Mouse (Mus musculus): ENCODE results near the gene Spon2.

The Spon2 gene

DNA sequence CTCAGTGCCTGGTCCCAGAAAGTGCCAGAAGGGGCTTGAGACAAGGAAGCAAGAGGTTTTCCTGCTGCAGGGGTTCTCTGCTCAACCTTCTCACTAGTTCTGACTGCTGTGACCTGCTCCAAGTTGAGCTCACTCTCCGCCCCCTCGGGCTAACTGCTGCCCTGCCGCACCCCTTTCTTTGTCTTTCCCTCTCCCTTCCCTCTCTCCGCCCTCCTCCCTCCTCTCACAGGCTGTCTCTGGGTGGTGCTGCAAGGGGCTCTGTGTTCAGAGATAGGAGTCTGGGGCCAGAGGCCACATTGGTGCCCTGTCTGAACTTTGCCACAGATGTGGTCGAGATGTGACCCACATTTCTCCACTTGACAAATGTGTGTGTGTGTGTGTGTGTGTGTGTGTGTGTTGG is at the start of gene Spon2:
Gene Spon2, minus strand, starts transcription at position 375 of the 400 bp plus-strand sequence.
- in situ Hi-C loops (cut with MseI, MboI) = no loop called here

DNA sequence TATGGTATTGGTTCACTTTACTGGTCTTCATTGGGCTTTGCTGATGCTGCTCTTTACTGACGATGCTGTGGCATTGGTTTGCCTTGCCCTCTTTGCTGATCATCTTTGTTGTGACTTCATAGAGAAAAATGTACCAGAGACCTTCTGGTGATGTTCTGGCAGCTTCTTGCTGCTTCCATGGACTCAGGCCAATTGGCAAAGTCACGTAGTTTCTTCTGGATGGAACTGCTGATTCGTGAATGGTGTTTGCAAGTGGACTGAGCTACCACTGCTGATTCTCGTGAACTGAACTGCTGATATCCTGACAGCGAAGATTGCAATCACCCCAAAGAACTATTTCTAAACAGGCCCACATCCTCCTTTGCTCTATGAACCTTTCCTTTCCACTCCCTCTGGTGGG is 36.2 kb upstream of the Spon2 start:
- in situ Hi-C loops (cut with MseI, MboI) = no loop called here

DNA sequence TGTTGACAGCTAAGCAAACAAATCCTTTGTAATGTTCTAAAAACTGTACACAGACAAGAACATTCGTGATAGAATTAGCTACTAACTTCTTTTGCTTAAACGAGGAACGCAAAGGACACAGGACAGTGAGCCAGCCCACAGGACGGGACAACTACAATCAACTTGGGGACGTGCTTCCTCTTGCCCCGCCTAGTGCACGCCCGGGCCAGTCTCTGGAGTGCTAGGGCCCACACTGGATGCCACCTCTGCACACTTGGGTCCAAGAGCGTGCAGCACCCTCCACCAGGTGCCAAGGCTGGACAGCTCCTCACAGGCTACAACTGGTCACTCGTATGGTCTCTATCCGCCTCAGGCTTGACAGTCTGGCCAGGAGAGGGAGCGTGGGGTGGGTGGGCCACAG is 29.9 kb upstream of the Spon2 start:
- in situ Hi-C loops (cut with MseI, MboI) = no loop called here

DNA sequence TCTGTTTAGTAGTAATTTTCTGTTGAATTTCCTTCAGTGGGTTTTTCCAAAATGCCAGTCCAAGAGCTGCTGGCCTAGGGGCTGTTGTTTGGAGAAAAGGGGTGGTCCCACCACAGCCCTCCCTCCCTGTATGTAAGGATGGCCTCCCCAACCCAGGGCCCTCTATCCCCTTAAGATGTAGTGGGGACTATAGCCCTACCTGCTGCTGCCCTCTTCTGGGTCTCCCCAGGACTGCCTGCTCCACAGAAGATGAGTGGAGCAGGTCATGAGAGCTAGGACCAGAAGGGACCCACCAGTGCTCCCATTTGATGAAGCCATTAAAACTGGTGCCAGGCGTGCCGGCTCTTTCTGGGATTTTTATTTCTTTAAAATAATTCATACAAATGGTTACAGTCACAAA is 29.1 kb upstream of the Spon2 start:
- in situ Hi-C loops (cut with MseI, MboI) = no loop called here

DNA sequence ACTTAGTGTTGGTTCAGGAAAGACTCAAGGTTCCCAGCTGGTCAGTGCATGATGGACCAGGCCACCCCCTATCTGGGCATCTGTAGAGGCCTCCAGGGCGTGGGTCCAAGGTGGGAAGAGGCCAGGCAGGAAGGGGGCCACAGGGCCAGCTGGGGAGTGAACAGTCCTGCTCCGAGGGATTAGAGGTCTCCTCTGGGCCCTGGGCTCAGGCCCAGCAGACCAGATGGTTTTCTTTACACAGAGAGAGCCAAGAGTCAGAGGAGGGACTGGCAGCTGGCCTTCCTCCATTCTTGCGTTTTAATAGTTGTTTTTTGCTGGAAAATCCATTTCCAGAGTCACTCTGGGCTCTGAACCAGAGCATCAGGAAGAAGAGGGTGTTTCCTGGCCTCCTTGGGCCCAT is 27.4 kb upstream of the Spon2 start:
- in situ Hi-C loops (cut with MseI, MboI) = no loop called here

DNA sequence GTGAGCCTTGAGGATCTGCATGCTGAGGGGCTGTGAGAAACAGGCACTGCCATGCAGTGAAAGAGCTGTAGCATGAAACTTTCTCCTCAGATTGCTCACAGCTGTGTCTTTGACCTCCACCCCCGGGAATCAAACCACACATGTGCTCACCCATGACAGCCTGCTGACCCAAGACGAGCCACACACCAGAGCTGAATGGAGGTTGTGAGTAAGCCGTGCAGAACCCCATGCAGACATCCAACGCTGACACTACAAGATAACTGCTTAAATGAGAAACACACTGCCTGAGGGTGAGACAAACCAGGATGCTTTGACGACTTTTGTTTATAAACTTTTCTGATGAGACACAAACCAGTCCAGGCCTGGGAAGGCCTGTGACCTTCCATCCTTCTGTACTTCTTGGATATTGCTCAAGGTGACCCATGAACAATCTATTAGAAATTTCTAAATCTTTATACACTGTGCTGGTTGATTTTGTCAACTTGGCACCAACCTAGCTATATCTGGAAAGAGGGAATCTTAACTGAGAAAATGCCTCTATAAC is 26.2 kb upstream of the Spon2 start:
- in situ Hi-C loops (cut with MseI, MboI) = no loop called here

DNA sequence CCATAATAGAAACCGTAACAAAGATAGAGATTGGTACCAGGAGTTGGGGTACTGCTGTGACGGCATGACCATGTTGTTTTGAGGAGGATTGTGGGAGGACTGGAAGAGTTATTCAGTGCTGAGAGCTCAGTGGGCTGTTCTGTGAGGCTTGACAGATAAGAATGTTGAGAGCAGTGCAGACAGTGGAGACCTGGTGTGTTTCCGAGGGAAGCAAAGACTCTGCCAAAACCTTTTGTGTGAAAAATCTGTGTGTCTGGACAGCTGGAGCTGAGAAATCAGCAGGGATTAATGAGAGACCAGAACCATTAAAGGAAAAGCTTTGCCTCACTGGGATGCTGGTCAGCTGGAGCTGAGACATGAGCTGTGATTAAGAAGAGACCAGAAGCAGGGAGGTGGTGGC is 21.7 kb upstream of the Spon2 start:
- in situ Hi-C loops (cut with MseI, MboI) = no loop called here

DNA sequence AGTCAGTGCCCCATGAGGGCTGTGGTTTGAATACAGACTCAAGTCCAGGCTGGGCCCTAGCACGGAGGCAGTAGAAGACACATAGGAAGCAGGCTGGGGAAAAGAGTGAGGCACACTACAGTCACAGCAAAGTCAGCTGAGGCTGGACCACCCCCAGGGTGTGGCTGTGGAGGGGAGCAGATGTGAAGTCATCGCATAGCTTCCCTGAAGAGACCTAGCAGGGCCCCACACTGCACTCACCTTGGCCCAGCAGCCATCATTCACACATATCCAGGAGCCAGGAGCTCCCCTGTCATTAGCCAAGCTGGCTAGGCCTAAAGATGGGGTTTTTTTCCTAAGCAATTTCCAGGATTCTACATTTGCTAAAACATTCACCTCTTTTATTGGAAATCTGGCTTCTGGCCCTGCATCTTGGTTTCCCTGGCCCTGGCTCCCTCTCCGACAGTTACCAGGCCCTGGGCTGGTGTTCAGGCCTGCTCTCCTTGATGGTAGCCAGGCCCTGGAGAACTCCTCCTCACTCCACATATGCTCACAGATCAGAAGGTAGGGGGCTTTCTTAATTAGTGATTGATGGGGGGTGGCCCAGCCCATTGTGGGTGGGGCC is 21.0 kb upstream of the Spon2 start:
- in situ Hi-C loops (cut with MseI, MboI) = no loop called here

DNA sequence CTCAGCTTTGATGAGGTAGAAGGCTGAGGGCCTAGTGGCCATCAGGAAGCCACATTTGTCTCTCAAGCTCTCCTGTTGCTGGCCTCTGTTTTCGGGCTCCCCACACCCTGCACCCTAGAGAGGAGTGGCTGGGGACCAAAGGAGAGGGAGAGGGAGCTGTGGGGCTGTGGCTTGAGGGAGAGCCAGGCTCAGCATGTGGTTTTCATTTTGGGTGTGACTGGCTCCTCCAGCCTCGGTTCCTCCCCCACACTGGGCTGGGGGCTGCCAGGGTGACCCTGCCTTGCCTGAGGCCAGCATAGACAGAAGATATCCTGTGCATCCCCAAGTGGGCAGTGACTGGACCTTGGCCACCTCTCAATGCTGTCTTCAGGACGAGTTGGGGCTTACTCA is 20.0 kb upstream of the Spon2 start:
- in situ Hi-C loops (cut with MseI, MboI) = no loop called here

DNA sequence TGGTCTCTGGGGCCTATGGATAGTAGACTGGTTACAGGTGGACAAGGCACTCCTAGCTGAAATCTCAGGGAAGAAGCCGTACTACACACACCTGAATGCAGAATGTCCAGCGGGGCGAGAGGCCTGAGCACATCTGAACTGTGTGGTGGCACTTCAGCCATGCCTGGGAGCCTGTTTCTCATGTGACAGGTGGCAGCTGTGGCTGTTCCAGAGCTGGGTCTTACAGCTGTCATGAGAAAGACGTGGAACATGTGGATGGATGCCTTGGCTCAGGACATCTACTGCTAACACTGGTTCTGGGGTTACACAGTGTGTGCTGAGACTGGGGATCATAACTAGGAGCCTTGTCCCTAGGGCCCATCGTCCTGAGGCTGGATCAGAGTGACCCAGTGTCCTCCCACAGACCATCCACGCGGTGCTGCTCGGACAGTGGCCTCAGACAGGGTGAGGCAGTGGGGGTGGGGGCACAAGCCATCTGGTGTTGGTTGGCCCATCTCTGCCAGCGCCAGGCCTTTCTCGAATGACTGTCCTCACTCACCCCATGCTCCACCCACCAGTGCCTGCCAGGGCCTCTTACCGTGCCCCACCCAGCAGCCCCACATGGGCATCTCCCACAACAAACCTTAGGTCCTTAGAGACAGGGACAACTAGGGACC is 19.5 kb upstream of the Spon2 start:
- in situ Hi-C loops (cut with MseI, MboI) = no loop called here

DNA sequence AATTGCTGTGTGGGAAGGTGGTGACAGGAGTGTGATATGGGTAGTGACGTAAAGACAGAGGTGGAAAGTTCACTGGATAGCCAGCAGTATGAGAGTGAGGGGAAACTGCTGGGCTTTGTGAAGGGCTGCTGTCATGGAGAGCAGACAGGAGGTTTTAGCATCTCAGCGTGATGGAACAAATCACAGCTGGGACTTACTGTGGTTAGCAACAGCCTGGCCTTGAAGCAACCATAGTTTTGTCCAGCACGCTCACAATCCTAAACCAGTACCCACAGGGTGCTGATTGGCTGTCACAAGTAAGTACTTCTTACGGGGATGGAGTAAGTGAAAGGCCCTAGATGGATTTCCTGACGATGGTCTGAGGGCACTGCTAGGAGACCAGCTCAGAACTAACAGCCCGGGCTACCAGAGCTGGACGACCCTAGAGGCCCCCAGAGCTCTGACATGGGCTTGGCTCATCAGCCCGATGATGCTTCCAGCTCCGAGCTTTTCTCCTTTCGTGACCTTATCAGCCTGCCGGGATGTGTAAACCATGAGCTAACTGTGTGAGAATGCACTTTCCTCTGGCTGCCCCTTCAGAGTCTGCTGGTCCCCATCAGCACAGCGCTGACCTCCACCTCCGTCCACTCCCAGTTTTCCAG is 16.3 kb upstream of the Spon2 start:
- in situ Hi-C loops (cut with MseI, MboI) = no loop called here

DNA sequence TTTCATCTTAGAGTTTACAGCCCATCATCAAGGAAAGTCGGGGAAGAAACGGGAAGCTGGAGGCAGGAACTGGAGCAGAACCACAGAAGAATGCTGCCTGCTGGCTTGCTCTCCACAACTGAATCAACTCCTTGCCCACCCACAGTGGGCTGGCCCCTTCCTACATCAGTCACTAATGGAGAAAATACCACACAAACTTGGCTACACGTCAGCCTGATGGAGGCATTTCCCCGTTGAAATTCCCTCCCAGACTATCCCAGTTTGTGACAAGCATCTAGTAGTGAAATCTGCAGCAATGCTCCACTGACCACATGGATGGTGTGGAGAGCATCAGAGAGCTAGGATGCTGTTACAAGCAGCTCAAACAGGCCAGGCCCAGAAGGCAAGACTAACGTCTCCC is 14.5 kb upstream of the Spon2 start:
- in situ Hi-C loops (cut with MseI, MboI) = no loop called here

DNA sequence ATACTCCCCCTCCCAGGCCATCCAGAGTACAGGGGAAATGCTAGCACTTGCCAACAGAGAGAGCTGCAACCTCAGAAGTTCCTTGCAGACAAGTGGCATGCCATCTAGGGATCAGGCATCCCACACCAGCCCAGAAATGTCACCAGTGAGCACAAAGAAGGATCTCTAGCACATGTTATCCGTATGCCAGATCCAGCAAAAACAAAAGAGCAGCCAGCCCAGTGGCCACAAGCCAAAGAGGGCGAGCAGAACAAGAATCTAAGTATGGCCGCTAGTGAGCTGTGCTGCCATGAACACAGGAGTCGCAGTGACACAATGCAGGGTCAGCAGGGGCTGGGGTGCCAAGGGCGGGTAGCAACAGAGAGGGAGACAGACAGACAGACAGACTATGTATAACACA is 12.0 kb upstream of the Spon2 start:
- in situ Hi-C loops (cut with MseI, MboI) = no loop called here

DNA sequence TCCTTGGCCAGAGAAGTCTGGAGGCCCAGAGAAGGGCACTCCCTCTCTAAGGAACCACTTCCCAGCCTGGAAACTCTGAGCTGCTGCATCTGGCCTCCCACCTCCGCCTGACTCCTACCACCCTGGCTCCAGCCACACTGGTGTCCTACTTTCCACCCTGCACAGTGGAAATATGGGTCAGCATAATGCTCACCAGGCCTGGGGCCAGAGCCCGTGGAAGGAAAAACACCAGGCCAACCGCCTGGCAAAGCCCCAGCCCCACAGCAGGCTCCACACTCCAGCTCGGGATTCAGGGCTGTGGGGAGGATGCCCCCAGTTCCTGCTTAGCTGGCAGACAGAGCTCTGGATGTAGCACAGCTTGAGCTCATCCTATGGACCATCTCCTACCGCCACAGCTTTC is 10.2 kb upstream of the Spon2 start:
- in situ Hi-C loops (cut with MseI, MboI) = no loop called here

DNA sequence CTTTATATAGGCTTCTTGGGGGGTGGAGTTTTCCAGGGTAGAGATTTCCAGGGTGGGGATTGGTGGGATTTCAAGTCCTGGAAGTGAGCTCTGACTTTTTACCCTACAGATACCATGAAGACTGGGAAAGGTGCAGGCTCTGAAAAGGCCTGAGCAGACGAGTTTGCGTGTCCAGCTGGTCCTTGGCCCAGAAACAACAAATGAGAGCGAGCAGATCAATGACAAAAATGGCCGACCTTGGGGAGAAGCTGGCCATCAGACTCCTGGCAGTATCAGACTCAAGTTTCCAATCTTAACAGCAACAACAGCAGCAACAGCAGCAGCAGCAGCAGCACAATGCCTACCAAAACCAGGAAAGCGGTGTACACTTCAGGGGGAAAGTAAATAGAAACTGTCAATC is 7.4 kb upstream of the Spon2 start:
- in situ Hi-C loops (cut with MseI, MboI) = no loop called here

DNA sequence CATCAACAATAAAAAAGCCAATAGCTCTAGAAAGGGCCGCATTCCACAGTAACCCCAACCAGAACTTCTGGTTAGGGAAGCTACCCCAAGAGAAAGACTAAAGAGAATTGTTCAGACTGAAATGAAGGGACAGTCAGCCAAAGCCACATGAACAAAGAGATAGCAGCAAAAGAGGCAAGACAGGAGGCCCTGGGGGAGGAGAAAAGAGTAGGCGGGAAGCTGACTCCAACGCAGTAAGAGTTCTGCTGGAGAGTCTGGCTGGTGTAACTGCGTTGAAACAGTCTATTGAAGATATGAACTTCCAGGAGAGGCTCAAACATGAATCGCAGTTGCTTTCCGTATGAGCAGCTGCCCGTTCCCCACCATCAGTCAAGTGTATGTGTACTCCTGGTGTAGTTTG is 6.2 kb upstream of the Spon2 start:
- in situ Hi-C loops (cut with MseI, MboI) = no loop called here

DNA sequence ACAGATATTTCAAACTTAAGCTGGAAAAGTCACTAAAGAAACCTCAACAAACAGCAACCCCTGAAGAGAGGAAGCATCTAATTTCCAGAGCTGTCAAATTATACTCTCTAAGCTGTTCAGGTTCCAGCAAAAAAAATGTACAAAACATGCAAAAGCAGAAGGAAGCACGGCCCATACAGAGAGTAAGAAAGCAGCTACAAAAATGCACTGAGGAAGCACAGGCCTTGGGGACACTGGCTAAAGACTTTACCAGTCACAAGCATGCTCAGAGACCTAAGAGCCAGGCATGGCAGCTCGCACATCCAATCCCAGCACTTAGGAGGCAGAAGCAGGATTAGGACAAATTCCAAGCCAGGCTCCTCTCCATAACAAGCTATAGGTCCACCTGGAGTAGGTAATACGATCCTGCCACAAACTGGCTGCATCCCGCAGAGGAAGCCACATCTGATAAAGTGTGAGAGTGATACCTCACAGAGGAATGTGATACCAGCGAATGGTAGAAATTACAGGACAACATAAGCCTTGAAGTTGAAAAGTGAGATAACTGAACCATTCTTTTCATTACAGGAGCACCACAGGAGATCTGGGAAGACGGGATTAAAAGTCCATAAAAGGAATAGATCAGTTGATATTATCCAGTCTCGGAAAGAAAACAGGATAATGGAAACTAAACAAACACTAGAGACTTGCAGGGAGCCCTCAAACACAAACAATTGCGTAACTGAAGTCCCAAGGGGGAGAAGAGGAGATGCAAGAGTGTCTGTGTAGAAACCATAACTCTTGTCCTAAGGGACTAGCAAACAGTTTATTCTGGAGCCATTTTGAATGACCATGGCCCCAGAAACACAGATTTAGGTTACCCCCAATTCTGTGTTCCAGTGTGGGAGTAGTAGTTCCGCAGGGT is 4.8 kb upstream of the Spon2 start:
- in situ Hi-C loops (cut with MseI, MboI) = no loop called here

DNA sequence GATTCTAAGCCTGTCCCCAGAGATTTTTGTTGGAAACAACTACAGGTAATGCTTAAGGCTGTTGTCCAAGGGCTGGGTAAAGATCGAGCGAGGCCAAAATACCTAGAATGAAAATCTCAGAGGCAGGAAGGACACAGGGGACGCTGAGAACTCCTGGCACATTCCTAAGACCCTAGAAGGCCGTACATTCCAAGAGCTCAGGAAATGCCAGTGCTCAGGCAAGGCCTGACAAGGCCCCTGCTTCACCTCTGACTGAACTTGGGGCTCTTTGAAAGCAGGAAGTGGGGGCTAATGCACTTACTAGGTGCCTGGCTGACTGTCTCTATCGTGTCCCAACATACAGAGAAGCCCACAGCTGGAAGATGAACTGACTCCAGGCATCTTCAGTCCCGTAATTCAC is 4.1 kb upstream of the Spon2 start:
- in situ Hi-C loops (cut with MseI, MboI) = no loop called here

DNA sequence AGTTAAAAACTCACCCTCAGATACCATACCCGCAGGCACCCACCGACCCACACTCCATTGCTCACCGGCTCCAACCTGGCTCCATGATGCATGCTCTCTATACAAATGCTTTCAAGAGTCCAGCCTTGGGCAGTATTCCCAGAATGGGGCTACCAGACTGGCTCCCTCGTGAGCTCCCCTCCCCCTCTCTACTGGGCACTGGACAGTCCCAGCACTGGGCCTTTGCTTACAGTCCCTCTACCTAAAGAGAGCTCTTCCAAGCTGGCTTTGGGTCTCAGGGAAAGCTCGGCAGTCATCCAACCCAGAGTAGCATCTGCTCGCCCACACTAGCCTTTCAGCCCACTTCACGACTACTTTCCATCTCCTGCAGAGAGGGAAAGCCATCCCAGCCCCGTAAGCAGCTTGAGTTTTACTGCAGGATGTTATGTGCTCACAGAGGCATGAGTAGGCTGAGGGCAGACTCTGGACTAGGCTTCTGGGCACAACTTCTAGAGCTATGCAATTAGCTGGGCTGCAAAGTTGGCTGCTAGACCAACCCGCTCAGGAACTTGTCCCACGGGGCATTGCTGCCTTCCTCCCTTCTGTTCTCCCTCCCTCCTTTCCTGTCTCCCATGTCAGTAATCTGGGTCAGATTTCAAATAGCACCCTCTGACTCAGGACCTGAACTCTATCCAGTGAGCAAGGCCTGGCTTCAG is 2.2 kb upstream of the Spon2 start:
- in situ Hi-C loops (cut with MseI, MboI) = no loop called here

DNA sequence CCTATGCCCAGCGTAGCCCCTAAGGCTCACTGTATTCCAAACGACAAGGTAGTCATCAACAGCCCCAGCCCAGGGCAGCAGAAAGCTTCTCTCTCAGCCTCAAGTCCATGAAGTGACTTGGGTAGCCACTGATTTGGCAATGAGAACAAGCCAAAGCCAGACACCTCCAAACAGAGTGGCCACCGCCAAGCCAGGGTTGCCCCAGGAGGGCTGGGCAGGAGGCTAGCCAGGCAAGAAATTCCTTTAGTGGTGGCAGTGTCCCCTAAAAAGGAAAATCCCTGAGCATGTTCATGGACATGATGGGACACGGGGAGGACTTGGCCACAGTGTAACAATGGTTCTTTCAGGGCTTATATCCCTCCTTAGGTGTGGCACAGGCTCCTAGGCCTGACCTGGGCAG is 1.6 kb upstream of the Spon2 start:
- in situ Hi-C loops (cut with MseI, MboI) = no loop called here

DNA sequence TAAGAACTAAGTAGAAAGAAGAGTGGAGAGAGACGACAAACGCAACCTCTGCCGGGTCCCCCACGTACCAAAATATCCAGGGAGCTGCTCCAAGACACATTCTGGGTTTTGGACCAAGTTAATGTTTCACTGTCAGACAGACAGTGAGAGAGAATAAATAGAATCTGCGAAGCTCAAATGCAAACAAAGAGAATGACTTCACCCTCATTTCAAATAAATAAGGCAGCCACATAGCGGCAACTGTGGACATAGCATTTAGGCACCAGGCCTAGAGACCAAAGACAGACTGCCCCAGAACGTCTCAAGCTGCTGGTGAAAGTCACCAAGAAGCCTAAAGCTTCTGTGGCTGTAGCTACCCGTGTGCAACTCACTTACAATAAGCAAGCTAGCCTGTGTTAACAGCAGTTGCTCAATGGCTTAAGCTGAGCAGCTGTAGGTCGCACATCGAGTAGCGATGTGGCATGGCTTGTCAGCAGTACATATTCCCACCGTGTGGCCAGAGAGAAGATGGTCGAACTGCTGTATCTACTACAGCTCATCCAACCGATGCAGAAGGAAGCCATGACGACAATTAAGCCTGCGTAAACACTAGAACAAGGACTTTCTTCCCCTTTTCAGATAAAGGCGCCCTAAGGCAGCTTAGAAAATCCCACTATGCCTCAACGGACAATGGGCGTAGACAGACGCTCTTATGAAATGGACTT is 643 bp upstream of the Spon2 start:
- in situ Hi-C loops (cut with MseI, MboI) = no loop called here

All from mouse trophoblast stem cell (cell line).